Mouse (Mus musculus) heart, postnatal 0 days (tissue): Measurements from ENCODE around the gene Tigd4. TPM values are rescaled to one million over a fixed set of nuclear protein-coding genes. Genes with fewer than 3 reads are reported as not detected.
A peak's percentile ranks its signal among the peaks of the same experiment; 100 is the strongest.

Experiments used
- ATAC-seq: fragments of 200-750 bp; cut with Nextera tagmentation; 2 replicates; pipeline ENCODE4 v1.8.0; 2017; ENCODE audit warnings: low read depth, moderate number of reproducible peaks, moderate library complexity; ENCODE audit not compliant: insufficient read depth
- DNase-seq: peaks from one replicate; pipeline ENCODE4 v3.0.0-alpha.2; 2016; ENCODE audit warnings: low spot score
- H3K27ac ChIP-seq: fragments of 300-500 bp; sonication (generic); 2 replicates; pipeline ENCODE4 v1.5.1; 2014; ENCODE audit warnings: low read depth, mild to moderate bottlenecking
- H3K27me3 ChIP-seq: fragments of 300-500 bp; sonication (generic); 2 replicates; pipeline ENCODE4 v1.6.1; 2014; ENCODE audit warnings: low read length, mixed read lengths; ENCODE audit not compliant: control insufficient read depth, insufficient read depth
- H3K36me3 ChIP-seq: fragments of 300-500 bp; sonication (generic); replicated peaks from 2 replicates; pipeline ENCODE4 v1.6.1; 2014; ENCODE audit warnings: low read length, mixed read lengths; ENCODE audit not compliant: control insufficient read depth, insufficient read depth
- H3K4me1 ChIP-seq: fragments of 300-500 bp; sonication (generic); 2 replicates; pipeline ENCODE4 v1.6.1; 2014; ENCODE audit warnings: antibody characterized with exemption; ENCODE audit not compliant: control insufficient read depth, insufficient read depth
- H3K4me2 ChIP-seq: fragments of 300-500 bp; sonication (generic); 2 replicates; pipeline ENCODE4 v1.6.1; 2014; ENCODE audit warnings: low read depth, mild to moderate bottlenecking, low read length, moderate library complexity
- H3K4me3 ChIP-seq: fragments of 300-500 bp; sonication (generic); 2 replicates; pipeline ENCODE4 v1.5.1; 2014; ENCODE audit warnings: low read depth, low read length
- H3K9ac ChIP-seq: fragments of 300-500 bp; sonication (generic); replicated peaks from 2 replicates; pipeline ENCODE4 v1.6.1; 2014; ENCODE audit warnings: low read depth, low read length, mixed read lengths
- H3K9me3 ChIP-seq: fragments of 300-500 bp; sonication (generic); replicated peaks from 2 replicates; pipeline ENCODE4 v1.6.1; 2016; ENCODE audit warnings: low read length; ENCODE audit not compliant: control insufficient read depth
- CTCF ChIP-seq: IDR thresholded peaks from 2 replicates; pipeline ENCODE4 v1.5.1; 2016; ENCODE audit warnings: antibody characterized with exemption, control low read depth, low read depth
- EP300 ChIP-seq: IDR thresholded peaks from 2 replicates; pipeline ENCODE4 v1.6.1; 2016; ENCODE audit warnings: antibody characterized with exemption, low read depth
- WGBS: fragments of 180-500 bp; shearing (Covaris S2); extraction: QIAGEN DNeasy Blood & Tissue Kit; methylation state at CpG from one replicate; pipeline ENCODE4 v1.1.7; 2014; 5-methylcytosine and 5-hydroxymethylcytosine counted together
- polyA plus RNA-seq: library from polyadenylated mRNA; unstranded; fragments of >200 nt; fragmentation: Nextera tagmentation; extraction: Ambion mirVana; gene quantifications from 2 replicates; pipeline ENCODE4 v1.2.1, GENCODE M21; 2015
- total RNA-seq: library from RNA; depleted of rRNA; stranded (reverse); fragments of >200 nt; gene quantifications from 2 replicates; pipeline ENCODE4 v1.2.3, GENCODE M21; 2014; ENCODE audit warnings: low replicate concordance

Gene Tigd4
- total and polyA plus RNA-seq, 2 experiments from 2014 or later: 0.34 to 1.3 TPM

DNA sequence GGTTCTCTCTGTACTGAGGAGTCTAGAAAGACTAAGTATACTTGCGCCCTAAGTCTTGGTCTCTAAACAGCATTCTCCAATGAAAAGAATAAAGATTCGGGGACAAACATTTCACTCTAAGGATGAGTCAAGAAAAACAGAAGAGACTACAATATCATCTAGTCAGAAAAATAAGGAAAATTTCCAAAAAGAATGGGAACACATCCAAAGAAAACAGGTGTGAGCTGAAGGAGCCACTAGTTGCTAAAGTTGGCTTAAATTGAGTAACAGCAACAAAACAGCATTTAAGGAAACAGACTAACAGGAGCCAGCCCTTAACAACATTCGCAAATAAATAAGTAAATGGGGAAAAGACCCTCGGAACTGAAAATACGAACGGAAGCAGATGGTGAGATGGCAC, 24.8 kb upstream of the Tigd4 start:
- no peak overlapping the region for H3K9ac ChIP-seq
- ATAC-seq: no peak
- TF ChIP-seq EP300: no peak
- no peak for TF ChIP-seq CTCF
- H3K4me2 ChIP-seq: no peak overlapping the region
- H3K27ac ChIP-seq: no peak overlapping the region
- no peak for DNase-seq
- no peak overlapping the region for H3K4me3 ChIP-seq
- H3K9me3 ChIP-seq: no peaks in the 10 kb centered on the region
- H3K4me1 ChIP-seq: peaks cover 17% of the 10 kb centered on the region
- H3K27me3 ChIP-seq: no peaks in the 10 kb centered on the region
- WGBS: 90% methylated on average over 6 of the region's 6 CpGs
- H3K36me3 ChIP-seq: peaks cover 4% of the 10 kb centered on the region; the same call in 1 of the 2 replicates

- H3K36me3 ChIP-seq: peaks cover 4% of the 10 kb centered on the region; the same call in 1 of the 2 replicates
- no peak overlapping the region for H3K4me2 ChIP-seq
- H3K27ac ChIP-seq: no peak overlapping the region
- DNase-seq (no peak), ATAC-seq (no peak)
- no peak overlapping the region for H3K4me3 ChIP-seq
- H3K9me3 ChIP-seq: no peaks in the 10 kb centered on the region
- 81% methylated on average over 6 of the region's 6 CpGs for WGBS
- no peak overlapping the region for H3K9ac ChIP-seq
- no peaks in the 10 kb centered on the region for H3K27me3 ChIP-seq
- H3K4me1 ChIP-seq: peaks cover 12% of the 10 kb centered on the region; the same call in 1 of the 2 replicates
- TF ChIP-seq EP300 (no peak), CTCF (no peak)
Measured at GRCm38 (mm10) chr3:84569587-84569986, 23.8 kb upstream of the Tigd4 start.

- no peak overlapping the region for H3K27ac ChIP-seq
- no peak overlapping the region for H3K9ac ChIP-seq
- no peak overlapping the region for H3K4me2 ChIP-seq
- TF ChIP-seq EP300 (no peak), CTCF (no peak)
- H3K4me3 ChIP-seq: no peak overlapping the region
- H3K4me1 ChIP-seq: peaks cover 12% of the 10 kb centered on the region; the same call in 1 of the 2 replicates
- ATAC-seq: no peak
- no peaks in the 10 kb centered on the region for H3K27me3 ChIP-seq
- 66% methylated on average over 3 of the region's 3 CpGs for WGBS
- peaks cover 4% of the 10 kb centered on the region; the same call in 1 of the 2 replicates for H3K36me3 ChIP-seq
- H3K9me3 ChIP-seq: no peaks in the 10 kb centered on the region
- DNase-seq: no peak
Measured at GRCm38 (mm10) chr3:84570501-84570900, 22.9 kb upstream of the Tigd4 start.

GRCm38 (mm10) chr3:84580716-84581115, 12.7 kb upstream of the Tigd4 start:
- no peak for TF ChIP-seq CTCF
- TF ChIP-seq EP300: no peak
- H3K27ac ChIP-seq: 0 out of 2 replicates have a peak overlapping the region, but pooled peaks have one; percentile 3
- H3K4me1 ChIP-seq: peaks cover 42% of the 10 kb centered on the region
- H3K27me3 ChIP-seq: no peaks in the 10 kb centered on the region
- peak overlapping the region; percentile 68; the same call in 1 of the 2 replicates for H3K9ac ChIP-seq
- DNase-seq (no peak), ATAC-seq (no peak)
- H3K9me3 ChIP-seq: no peaks in the 10 kb centered on the region
- no peaks in the 10 kb centered on the region for H3K36me3 ChIP-seq
- peak overlapping the region; percentile 64 for H3K4me2 ChIP-seq
- H3K4me3 ChIP-seq: peak overlapping the region; percentile 61
- WGBS: 4% methylated on average over 4 of the region's 4 CpGs

GRCm38 (mm10) chr3:84581696-84582022, 11.7 kb upstream of the Tigd4 start:
- no peaks in the 10 kb centered on the region for H3K27me3 ChIP-seq
- H3K36me3 ChIP-seq: no peaks in the 10 kb centered on the region
- peak overlapping the region; percentile 87 for H3K27ac ChIP-seq
- H3K9me3 ChIP-seq: no peaks in the 10 kb centered on the region
- no peak for TF ChIP-seq CTCF
- TF ChIP-seq EP300: no peak
- peaks cover 48% of the 10 kb centered on the region for H3K4me1 ChIP-seq
- DNase-seq (no peak), ATAC-seq (no peak)
- 0% methylated on average over 4 of the region's 4 CpGs for WGBS
- peak overlapping the region; percentile 64 for H3K4me2 ChIP-seq
- H3K4me3 ChIP-seq: peak overlapping the region; percentile 61
- H3K9ac ChIP-seq: peak overlapping the region; percentile 68
